Mouse (Mus musculus): ENCODE measurements at regions not wholly inside any gene's neighbourhood (a gene's known extent, or its start where the extent isn't known, plus 50 kb on each side); places are given as distances from the start of the nearest gene placed in this dataset.

- Histone ChIP-seq H3K4me3 (no peak overlapping the region), H3K4me2 (no peak overlapping the region), H3K9ac (no peak overlapping the region), H3K27ac (ENCODE audit: poor library complexity, severe bottlenecking) (no peak overlapping the region), H3K9me3 (replicated peaks) (no peaks in the 10 kb centered on the region), H3K4me1 (replicated peaks) (no peaks in the 10 kb centered on the region), H3K27me3 (replicated peaks) (no peaks in the 10 kb centered on the region), H3K36me3 (no peaks in the 10 kb centered on the region)
- WGBS: 30% methylated on average over 3 of the region's 3 CpGs
- no peak for ATAC-seq (ENCODE audit: insufficient number of reproducible peaks, low FRiP score)
Observed at GRCm38 (mm10) chr17:14539651-14540050, 154.4 kb downstream of the Thbs2 start.

GRCm38 (mm10) chr17:14539191-14539590, 154.8 kb downstream of the Thbs2 start:
- H3K27me3 ChIP-seq (replicated peaks): no peaks in the 10 kb centered on the region
- H3K9ac ChIP-seq: no peak overlapping the region
- no peak overlapping the region for H3K4me3 ChIP-seq
- WGBS: 65% methylated on average over 3 of the region's 3 CpGs
- H3K36me3 ChIP-seq: no peaks in the 10 kb centered on the region
- H3K27ac ChIP-seq (ENCODE audit: poor library complexity, severe bottlenecking): no peak overlapping the region
- no peaks in the 10 kb centered on the region for H3K4me1 ChIP-seq (replicated peaks)
- no peaks in the 10 kb centered on the region for H3K9me3 ChIP-seq (replicated peaks)
- ATAC-seq (ENCODE audit: insufficient number of reproducible peaks, low FRiP score): no peak
- no peak overlapping the region for H3K4me2 ChIP-seq

GRCm38 (mm10) chr17:14538527-14538926, 155.5 kb downstream of the Thbs2 start:
- ATAC-seq (ENCODE audit: insufficient number of reproducible peaks, low FRiP score): no peak
- Histone ChIP-seq H3K27me3 (replicated peaks) (no peaks in the 10 kb centered on the region), H3K36me3 (no peaks in the 10 kb centered on the region), H3K9me3 (replicated peaks) (no peaks in the 10 kb centered on the region), H3K4me1 (replicated peaks) (no peaks in the 10 kb centered on the region), H3K4me2 (no peak overlapping the region), H3K27ac (ENCODE audit: poor library complexity, severe bottlenecking) (no peak overlapping the region), H3K4me3 (no peak overlapping the region), H3K9ac (no peak overlapping the region)
- WGBS: 39% methylated on average over 3 of the region's 3 CpGs

GRCm38 (mm10) chr17:14532979-14533314, 161.1 kb downstream of the Thbs2 start:
- WGBS: 88% methylated on average over 4 of the region's 4 CpGs
- ATAC-seq (ENCODE audit: insufficient number of reproducible peaks, low FRiP score): no peak
- 0 out of 2 replicates have a peak, but pooled peaks cover 3% of the 10 kb centered on the region for H3K4me1 ChIP-seq (replicated peaks)

GRCm38 (mm10) chr17:14532298-14532978, 161.6 kb downstream of the Thbs2 start:
- no peak for ATAC-seq (ENCODE audit: insufficient number of reproducible peaks, low FRiP score)
- H3K4me1 ChIP-seq (replicated peaks): 0 out of 2 replicates have a peak, but pooled peaks cover 3% of the 10 kb centered on the region
- 68% methylated on average over 8 of the region's 8 CpGs for WGBS
- no peak overlapping the region for H3K9ac ChIP-seq
- no peak overlapping the region for H3K4me3 ChIP-seq
- no peaks in the 10 kb centered on the region for H3K36me3 ChIP-seq
- H3K27ac ChIP-seq (ENCODE audit: poor library complexity, severe bottlenecking): no peak overlapping the region
- H3K27me3 ChIP-seq (replicated peaks): no peaks in the 10 kb centered on the region
- no peak overlapping the region for H3K4me2 ChIP-seq
- no peaks in the 10 kb centered on the region for H3K9me3 ChIP-seq (replicated peaks)

More at GRCm38 (mm10) chr17:14532979-14533314, 161.1 kb downstream of the Thbs2 start:
- Histone ChIP-seq H3K27ac (ENCODE audit: poor library complexity, severe bottlenecking) (no peak overlapping the region), H3K27me3 (replicated peaks) (no peaks in the 10 kb centered on the region), H3K4me3 (no peak overlapping the region), H3K9me3 (replicated peaks) (no peaks in the 10 kb centered on the region), H3K4me2 (no peak overlapping the region), H3K36me3 (no peaks in the 10 kb centered on the region), H3K9ac (no peak overlapping the region)

GRCm38 (mm10) chr17:14531796-14532195, 162.2 kb downstream of the Thbs2 start:
- ATAC-seq (ENCODE audit: insufficient number of reproducible peaks, low FRiP score): no peak
- H3K27ac ChIP-seq (ENCODE audit: poor library complexity, severe bottlenecking): no peak overlapping the region

GRCm38 (mm10) chr17:14527691-14528090, 166.3 kb downstream of the Thbs2 start:
- H3K36me3 ChIP-seq: no peaks in the 10 kb centered on the region
- no peak overlapping the region for H3K4me3 ChIP-seq
- no peak overlapping the region for H3K4me2 ChIP-seq
- H3K27me3 ChIP-seq (replicated peaks): peaks cover 20% of the 10 kb centered on the region
- H3K9ac ChIP-seq: no peak overlapping the region
- WGBS: 75% methylated on average over 2 of the region's 2 CpGs
- peaks cover 6% of the 10 kb centered on the region; the same call in 1 of the 2 replicates for H3K4me1 ChIP-seq (replicated peaks)
- H3K9me3 ChIP-seq (replicated peaks): no peaks in the 10 kb centered on the region
- H3K27ac ChIP-seq (ENCODE audit: poor library complexity, severe bottlenecking): no peak overlapping the region
- no peak for ATAC-seq (ENCODE audit: insufficient number of reproducible peaks, low FRiP score)

More at GRCm38 (mm10) chr17:14531796-14532195, 162.2 kb downstream of the Thbs2 start:
- Histone ChIP-seq H3K36me3 (no peaks in the 10 kb centered on the region), H3K9ac (no peak overlapping the region), H3K4me1 (replicated peaks) (0 out of 2 replicates have a peak, but pooled peaks cover 3% of the 10 kb centered on the region), H3K9me3 (replicated peaks) (no peaks in the 10 kb centered on the region), H3K4me3 (no peak overlapping the region), H3K27me3 (replicated peaks) (0 out of 2 replicates have a peak, but pooled peaks cover under 1% of the 10 kb centered on the region), H3K4me2 (no peak overlapping the region)
- WGBS: 74% methylated on average over 3 of the region's 3 CpGs

GRCm38 (mm10) chr17:14525255-14525654, 168.8 kb downstream of the Thbs2 start:
- 69% methylated on average over 7 of the region's 7 CpGs for WGBS

GRCm38 (mm10) chr17:14524426-14525236, 169.4 kb downstream of the Thbs2 start:
- ATAC-seq (ENCODE audit: insufficient number of reproducible peaks, low FRiP score): no peak
- no peak overlapping the region for H3K4me3 ChIP-seq
- no peaks in the 10 kb centered on the region for H3K9me3 ChIP-seq (replicated peaks)
- no peak overlapping the region for H3K9ac ChIP-seq
- H3K27me3 ChIP-seq (replicated peaks): peaks cover 42% of the 10 kb centered on the region
- no peak overlapping the region for H3K27ac ChIP-seq (ENCODE audit: poor library complexity, severe bottlenecking)
- H3K4me2 ChIP-seq: no peak overlapping the region
- WGBS: 40% methylated on average over 13 of the region's 13 CpGs
- no peaks in the 10 kb centered on the region for H3K36me3 ChIP-seq
- H3K4me1 ChIP-seq (replicated peaks): peaks cover 3% of the 10 kb centered on the region; the same call in 1 of the 2 replicates

More at GRCm38 (mm10) chr17:14525255-14525654, 168.8 kb downstream of the Thbs2 start:
- Histone ChIP-seq H3K27ac (ENCODE audit: poor library complexity, severe bottlenecking) (no peak overlapping the region), H3K9me3 (replicated peaks) (no peaks in the 10 kb centered on the region), H3K4me2 (no peak overlapping the region), H3K9ac (no peak overlapping the region), H3K36me3 (no peaks in the 10 kb centered on the region), H3K4me1 (replicated peaks) (peaks cover 6% of the 10 kb centered on the region; the same call in 1 of the 2 replicates), H3K27me3 (replicated peaks) (peaks cover 37% of the 10 kb centered on the region), H3K4me3 (no peak overlapping the region)
- ATAC-seq (ENCODE audit: insufficient number of reproducible peaks, low FRiP score): no peak

GRCm38 (mm10) chr17:14522011-14522410, 172.0 kb downstream of the Thbs2 start:
- peaks cover 49% of the 10 kb centered on the region for H3K27me3 ChIP-seq (replicated peaks)
- peaks cover 9% of the 10 kb centered on the region for H3K4me1 ChIP-seq (replicated peaks)
- H3K4me3 ChIP-seq: no peak overlapping the region
- ATAC-seq (ENCODE audit: insufficient number of reproducible peaks, low FRiP score): no peak
- H3K9ac ChIP-seq: no peak overlapping the region
- no peaks in the 10 kb centered on the region for H3K36me3 ChIP-seq
- H3K27ac ChIP-seq (ENCODE audit: poor library complexity, severe bottlenecking): no peak overlapping the region
- no peaks in the 10 kb centered on the region for H3K9me3 ChIP-seq (replicated peaks)
- no peak overlapping the region for H3K4me2 ChIP-seq
- 52% methylated on average over 2 of the region's 2 CpGs for WGBS

- WGBS: 15% methylated on average over 5 of the region's 5 CpGs
- Histone ChIP-seq H3K36me3 (no peaks in the 10 kb centered on the region), H3K9ac (no peak overlapping the region), H3K4me2 (no peak overlapping the region), H3K4me3 (no peak overlapping the region), H3K27me3 (replicated peaks) (peaks cover 46% of the 10 kb centered on the region), H3K9me3 (replicated peaks) (no peaks in the 10 kb centered on the region), H3K4me1 (replicated peaks) (peaks cover 14% of the 10 kb centered on the region), H3K27ac (ENCODE audit: poor library complexity, severe bottlenecking) (no peak overlapping the region)
- ATAC-seq (ENCODE audit: insufficient number of reproducible peaks, low FRiP score): no peak
Observed at GRCm38 (mm10) chr17:14520565-14520964, 173.5 kb downstream of the Thbs2 start.
